Mouse (Mus musculus) effector memory CD4-positive, alpha-beta T cell, adult 7 months (primary cell): ENCODE data around the gene Olfr1413. TPM values are rescaled to one million over a fixed set of nuclear protein-coding genes. Genes with fewer than 3 reads are reported as not detected.

Source experiments
- polyA plus RNA-seq: library from polyadenylated mRNA; unstranded; fragments of 100-300 nt; shearing (Covaris generic); gene quantifications from one replicate; pipeline ENCODE4 v1.2.1, GENCODE M21; 2017

The Olfr1413 gene
- not detected for polyA plus RNA-seq

GRCm38 (mm10) chr1:92571022-92571421 lies at the start of gene Olfr1413:
Olfr1413 (plus strand) TSS chr1:92571322.

GRCm38 (mm10) chr1:92585479-92585878 lies 14.4 kb downstream of the Olfr1413 start, which contains the start of gene Olfr1412:
Olfr1412 (plus strand) TSS chr1:92585779.

GRCm38 (mm10) chr1:92594111-92594510 lies 23.0 kb downstream of the Olfr1413 start, which contains the start of gene Olfr1411:
Olfr1411 (plus strand) TSS chr1:92594411.

GRCm38 (mm10) chr1:92605482-92605881 lies 34.4 kb downstream of the Olfr1413 start, which contains the start of gene Olfr1410:
Olfr1410 (plus strand) TSS chr1:92605782.

GRCm38 (mm10) chr1:92617488-92617887 lies 46.4 kb downstream of the Olfr1413 start, which contains the start of gene Olfr12:
Olfr12 (plus strand) TSS chr1:92617788.

Other genes with a start within 250 kb of the Olfr1413 start
- 155 TPM for gene Ndufa10, start 97.5 kb upstream of the Olfr1413 start, polyA plus RNA-seq
- gene Olfr1416, start 86.2 kb upstream of the Olfr1413 start, polyA plus RNA-seq, result not detected
- gene Olfr1415, start 75.2 kb upstream of the Olfr1413 start, polyA plus RNA-seq, result not detected
- gene Olfr1414, start 52.7 kb upstream of the Olfr1413 start, polyA plus RNA-seq, result not detected
- not detected for gene Olfr1412, start 14.5 kb downstream of the Olfr1413 start, polyA plus RNA-seq
- not detected for gene Olfr1411, start 23.1 kb downstream of the Olfr1413 start, polyA plus RNA-seq
- not detected for gene Olfr1410, start 34.5 kb downstream of the Olfr1413 start, polyA plus RNA-seq
- 0.50 TPM for gene Olfr12, start 46.5 kb downstream of the Olfr1413 start, polyA plus RNA-seq
- gene Cops9, start 70.7 kb downstream of the Olfr1413 start, polyA plus RNA-seq, result 142 TPM
- gene Otos, start 77.5 kb downstream of the Olfr1413 start, polyA plus RNA-seq, result 0.99 TPM